In genomic region chr7:132735145-132735544, GRCm38 (mm10) we compare ENCODE assay signal across 8 mouse cellular contexts.
DNase-seq lines count a peak whose midpoint lies in the region; ATAC-seq and TF ChIP-seq lines count a peak whose summit lies in the region.

No protein-coding gene starts in this region.

- no peak overlapping the region for H3K4me3 ChIP-seq in layer of hippocampus, adult 2 months

- H3K27ac ChIP-seq in layer of hippocampus, adult 2 months, result peak overlapping the region; percentile 79; the same call in 1 of the 2 replicates

- peak; percentile 71 for TF ChIP-seq CTCF in layer of hippocampus, adult 2 months (conservative IDR thresholded peaks at IDR 0.05)

- ATAC-seq in monocyte, adult 5-6 weeks (replicated peaks; ENCODE audit: insufficient number of reproducible peaks, low FRiP score, low TSS enrichment, poor library complexity, severe bottlenecking), result peak; percentile 93

- no peak for DNase-seq in layer of hippocampus, adult 2 months (ENCODE audit: low spot score in 2 of 2)
- DNase-seq in layer of hippocampus, adult 9-10 months (ENCODE audit: low spot score), result no peak
- DNase-seq in adrenal gland, postnatal 25 days, result peak; percentile 49
- peak; percentile 64 to 76 for DNase-seq in heart, adult 9 months (ENCODE audit: low spot score in 2 of 2)
- DNase-seq in kidney, postnatal 36 days, result peak; percentile 65 to 78
- no peak for DNase-seq in retina, embryonic 14.5 days (ENCODE audit: low spot score)
- DNase-seq in left cerebral cortex, adult 9 months (ENCODE audit: low spot score in 2 of 2), result no peak

Comparison
In these comparisons a context has a peak if more than half of its experiments do, and no peak if none do; other contexts are left out.
1. DNase-seq: peak in adrenal gland, postnatal 25 days (single experiment), heart, adult 9 months (2 of 2) and kidney, postnatal 36 days (2 of 2); none in layer of hippocampus, adult 2 months (0 of 2), layer of hippocampus, adult 9-10 months (single experiment), retina, embryonic 14.5 days (single experiment) and left cerebral cortex, adult 9 months (0 of 2).